Mouse (Mus musculus) heart, embryonic 13.5 days (tissue): ENCODE data around the gene Mob3a. TPM values are rescaled to one million over a fixed set of nuclear protein-coding genes. Genes with fewer than 3 reads are reported as not detected.
A peak's percentile ranks its signal among the peaks of the same experiment; 100 is the strongest.

Source experiments
- ATAC-seq: fragments of 200-750 bp; cut with Nextera tagmentation; 2 replicates; pipeline ENCODE4 v1.8.0; 2017; ENCODE audit warnings: moderate TSS enrichment; ENCODE audit not compliant: insufficient number of reproducible peaks, low FRiP score, low TSS enrichment; ENCODE audit errors: extremely low read depth
- H3K27ac ChIP-seq: fragments of 300-500 bp; sonication (generic); replicated peaks from 2 replicates; pipeline ENCODE4 v1.5.1; 2015; ENCODE audit warnings: moderate library complexity, mild to moderate bottlenecking, inconsistent platforms
- H3K27me3 ChIP-seq: fragments of 300-500 bp; sonication (generic); replicated peaks from 2 replicates; pipeline ENCODE4 v1.6.1; 2015; ENCODE audit warnings: mild to moderate bottlenecking, inconsistent platforms
- H3K36me3 ChIP-seq: fragments of 300-500 bp; sonication (generic); 2 replicates; pipeline ENCODE4 v1.6.1; 2015; ENCODE audit warnings: mild to moderate bottlenecking, inconsistent platforms
- H3K4me1 ChIP-seq: fragments of 300-500 bp; sonication (generic); 2 replicates; pipeline ENCODE4 v1.6.1; 2015; ENCODE audit warnings: inconsistent platforms
- H3K4me2 ChIP-seq: fragments of 300-500 bp; sonication (generic); 2 replicates; pipeline ENCODE4 v1.6.1; 2015; ENCODE audit warnings: inconsistent platforms, mild to moderate bottlenecking, moderate library complexity
- H3K4me3 ChIP-seq: fragments of 300-500 bp; sonication (generic); 2 replicates; pipeline ENCODE4 v1.5.1; 2015; ENCODE audit warnings: moderate library complexity, mild to moderate bottlenecking, inconsistent platforms
- H3K9ac ChIP-seq: fragments of 300-500 bp; sonication (generic); 2 replicates; pipeline ENCODE4 v1.6.1; 2015; ENCODE audit warnings: inconsistent platforms, mild to moderate bottlenecking, moderate library complexity
- H3K9me3 ChIP-seq: fragments of 300-500 bp; sonication (generic); 2 replicates; pipeline ENCODE4 v1.6.1; 2016; ENCODE audit warnings: inconsistent platforms
- WGBS: fragments of 180-500 bp; shearing (Covaris S2); methylation state at CpG from one replicate; pipeline ENCODE4 v1.1.7; 2015; ENCODE audit warnings: mixed read lengths; 5-methylcytosine and 5-hydroxymethylcytosine counted together
- polyA plus RNA-seq: library from polyadenylated mRNA; unstranded; fragments of >200 nt; fragmentation: Nextera tagmentation; extraction: Ambion mirVana; gene quantifications from 2 replicates; pipeline ENCODE4 v1.2.1, GENCODE M21; 2015

Mob3a gene
- 26.0 and 27.2 TPM in 2 replicates for polyA plus RNA-seq

- Histone ChIP-seq H3K4me3 (peak within 1 kb of the TSS; percentile 61), H3K27me3 (no peaks in the 10 kb centered on the region), H3K36me3 (peaks cover 30% of the 10 kb centered on the region), H3K4me1 (peaks cover 74% of the 10 kb centered on the region), H3K9me3 (no peaks in the 10 kb centered on the region), H3K27ac (peak within 1 kb of the TSS; percentile 76), H3K9ac (peak within 1 kb of the TSS; percentile 82), H3K4me2 (peak within 1 kb of the TSS; percentile 95)
- peak; percentile 94 for ATAC-seq
- under 1% methylated on average over 59 of the region's 59 CpGs for WGBS
These were observed at the start of gene Mob3a, which contains the start of gene Izumo4 for GRCm38 (mm10) chr10:80701721-80702535. Mob3a (minus strand) TSS chr10:80701977. Izumo4 (plus strand) TSS chr10:80702184.

- peak; percentile 37; the same call in 1 of the 2 replicates for ATAC-seq
- Histone ChIP-seq H3K27ac (peak overlapping the region; percentile 99), H3K9me3 (no peaks in the 10 kb centered on the region), H3K4me2 (peak overlapping the region; percentile 77), H3K4me3 (peak overlapping the region; percentile 51), H3K27me3 (no peaks in the 10 kb centered on the region), H3K9ac (peak overlapping the region; percentile 84), H3K4me1 (peaks cover 49% of the 10 kb centered on the region), H3K36me3 (no peaks in the 10 kb centered on the region)
- WGBS: under 1% methylated on average over 16 of the region's 16 CpGs
These were observed 49.5 kb upstream of the Mob3a start for GRCm38 (mm10) chr10:80751188-80751832.

- Histone ChIP-seq H3K4me3 (no peak overlapping the region), H3K9me3 (no peaks in the 10 kb centered on the region), H3K9ac (no peak overlapping the region), H3K4me2 (no peak overlapping the region), H3K27me3 (no peaks in the 10 kb centered on the region), H3K4me1 (peaks cover 45% of the 10 kb centered on the region), H3K27ac (no peak overlapping the region), H3K36me3 (no peaks in the 10 kb centered on the region)
- 6% methylated on average over 6 of the region's 6 CpGs for WGBS
- no peak for ATAC-seq
These were observed 46.8 kb upstream of the Mob3a start for GRCm38 (mm10) chr10:80748609-80749008.

GRCm38 (mm10) chr10:80747410-80747809 lies 45.6 kb upstream of the Mob3a start:
- WGBS: 6% methylated on average over 3 of the region's 3 CpGs
- ATAC-seq: no peak
- H3K9me3 ChIP-seq: no peaks in the 10 kb centered on the region
- H3K4me1 ChIP-seq: peaks cover 46% of the 10 kb centered on the region
- no peak overlapping the region for H3K9ac ChIP-seq
- no peak overlapping the region for H3K4me2 ChIP-seq
- no peak overlapping the region for H3K4me3 ChIP-seq
- H3K27me3 ChIP-seq: no peaks in the 10 kb centered on the region
- H3K27ac ChIP-seq: no peak overlapping the region
- no peaks in the 10 kb centered on the region for H3K36me3 ChIP-seq

GRCm38 (mm10) chr10:80744262-80744661 lies 42.5 kb upstream of the Mob3a start:
- Histone ChIP-seq H3K9me3 (no peaks in the 10 kb centered on the region), H3K4me1 (peaks cover 44% of the 10 kb centered on the region), H3K27ac (no peak overlapping the region), H3K4me3 (no peak overlapping the region), H3K27me3 (no peaks in the 10 kb centered on the region), H3K36me3 (no peaks in the 10 kb centered on the region; the same call in 1 of the 2 replicates), H3K4me2 (peak overlapping the region; percentile 5; the same call in 1 of the 2 replicates), H3K9ac (no peak overlapping the region)
- 34% methylated on average over 5 of the region's 5 CpGs for WGBS
- ATAC-seq: no peak

- WGBS: 1% methylated on average over 25 of the region's 25 CpGs
- peaks cover 36% of the 10 kb centered on the region for H3K4me1 ChIP-seq
- H3K36me3 ChIP-seq: peaks cover 8% of the 10 kb centered on the region
- peak within 1 kb of the TSS; percentile 99 for H3K4me2 ChIP-seq
- H3K9ac ChIP-seq: peak within 1 kb of the TSS; percentile 97
- peak within 1 kb of the TSS; percentile 85 for H3K27ac ChIP-seq
- H3K27me3 ChIP-seq: no peaks in the 10 kb centered on the region
- peak within 1 kb of the TSS; percentile 91 for H3K4me3 ChIP-seq
- H3K9me3 ChIP-seq: no peaks in the 10 kb centered on the region
- ATAC-seq: peak; percentile 98
These were observed 40.6 kb upstream of the Mob3a start, which contains the start of gene Ap3d1 for GRCm38 (mm10) chr10:80742180-80742978. Ap3d1 (minus strand) TSS chr10:80742264.

- WGBS: under 1% methylated on average over 46 of the region's 46 CpGs
- H3K9me3 ChIP-seq: no peaks in the 10 kb centered on the region
- peak overlapping the region; percentile 85 for H3K27ac ChIP-seq
- ATAC-seq: no peak; the same call in 1 of the 2 replicates
- H3K36me3 ChIP-seq: peaks cover 15% of the 10 kb centered on the region
- H3K9ac ChIP-seq: peak overlapping the region; percentile 97
- peak overlapping the region; percentile 99 for H3K4me2 ChIP-seq
- H3K27me3 ChIP-seq: no peaks in the 10 kb centered on the region
- H3K4me1 ChIP-seq: peaks cover 43% of the 10 kb centered on the region
- H3K4me3 ChIP-seq: peak overlapping the region; percentile 91
These were observed 39.9 kb upstream of the Mob3a start for GRCm38 (mm10) chr10:80741634-80742179.

GRCm38 (mm10) chr10:80741146-80741545 lies 39.4 kb upstream of the Mob3a start:
- H3K9me3 ChIP-seq: no peaks in the 10 kb centered on the region
- H3K36me3 ChIP-seq: peaks cover 20% of the 10 kb centered on the region
- WGBS: 13% methylated on average over 5 of the region's 5 CpGs

GRCm38 (mm10) chr10:80738657-80739056 lies 36.9 kb upstream of the Mob3a start:
- H3K9me3 ChIP-seq: no peaks in the 10 kb centered on the region
- no peak overlapping the region for H3K4me2 ChIP-seq
- 76% methylated on average over 1 of the region's 1 CpGs for WGBS
- peaks cover 46% of the 10 kb centered on the region for H3K4me1 ChIP-seq
- no peaks in the 10 kb centered on the region for H3K27me3 ChIP-seq
- no peak overlapping the region for H3K9ac ChIP-seq
- H3K4me3 ChIP-seq: no peak overlapping the region
- ATAC-seq: no peak
- no peak overlapping the region for H3K27ac ChIP-seq
- H3K36me3 ChIP-seq: peaks cover 38% of the 10 kb centered on the region

More at GRCm38 (mm10) chr10:80741146-80741545, 39.4 kb upstream of the Mob3a start:
- H3K4me1 ChIP-seq: peaks cover 48% of the 10 kb centered on the region
- no peak for ATAC-seq
- peak overlapping the region; percentile 99 for H3K4me2 ChIP-seq
- no peaks in the 10 kb centered on the region for H3K27me3 ChIP-seq
- peak overlapping the region; percentile 91 for H3K4me3 ChIP-seq
- peak overlapping the region; percentile 85 for H3K27ac ChIP-seq
- peak overlapping the region; percentile 97 for H3K9ac ChIP-seq

GRCm38 (mm10) chr10:80736731-80737130 lies 35.0 kb upstream of the Mob3a start:
- H3K27ac ChIP-seq: peak overlapping the region; percentile 29; the same call in 1 of the 2 replicates
- WGBS: 48% methylated on average over 5 of the region's 5 CpGs

More at GRCm38 (mm10) chr10:80736731-80737130, 35.0 kb upstream of the Mob3a start:
- H3K36me3 ChIP-seq: peaks cover 54% of the 10 kb centered on the region
- H3K27me3 ChIP-seq: no peaks in the 10 kb centered on the region
- no peak for ATAC-seq
- H3K9ac ChIP-seq: peak overlapping the region; percentile 44; the same call in 1 of the 2 replicates
- H3K9me3 ChIP-seq: no peaks in the 10 kb centered on the region
- no peak overlapping the region for H3K4me3 ChIP-seq
- no peak overlapping the region for H3K4me2 ChIP-seq
- H3K4me1 ChIP-seq: peaks cover 48% of the 10 kb centered on the region
